Mouse (Mus musculus) T-helper 2 cell (primary cell): Measurements from ENCODE around the gene Cmip.

ENCODE experiments used
- in situ Hi-C: fragments of 300-600 bp; cut with MboI, MseI; formaldehyde crosslinking; loops from one replicate; pipeline ENCODE4 v1.15.1; 2025; ENCODE audit warnings: high pct_unique_total_duplicates

Cmip gene

GRCm38 (mm10) chr8:117322021-117322420, 65.2 kb downstream of the Cmip start:
- in situ Hi-C loops = loop anchor here (25.0 kb wide), 1 partner anchor 1865 kb away; no protein-coding TSS in a partner anchor

- in situ Hi-C loops = loop anchor here (25.0 kb wide), 1 partner anchor 1864 kb away; no protein-coding TSS in a partner anchor
Measured at GRCm38 (mm10) chr8:117322715-117323310, 65.9 kb downstream of the Cmip start.

GRCm38 (mm10) chr8:117324821-117325220, 68.0 kb downstream of the Cmip start:
- in situ Hi-C loops = loop anchor here (25.0 kb wide), 1 partner anchor 1862 kb away; no protein-coding TSS in a partner anchor

GRCm38 (mm10) chr8:117326735-117327134, 69.9 kb downstream of the Cmip start:
- in situ Hi-C loops = no loop called here

- in situ Hi-C loops = no loop called here
Measured at GRCm38 (mm10) chr8:117327385-117327837, 70.5 kb downstream of the Cmip start.

GRCm38 (mm10) chr8:117328758-117329157, 71.9 kb downstream of the Cmip start:
- in situ Hi-C loops = no loop called here

GRCm38 (mm10) chr8:117329167-117329566, 72.3 kb downstream of the Cmip start:
- in situ Hi-C loops = no loop called here

GRCm38 (mm10) chr8:117329903-117330302, 73.0 kb downstream of the Cmip start:
- in situ Hi-C loops = no loop called here

- in situ Hi-C loops = no loop called here
Measured at GRCm38 (mm10) chr8:117332229-117333010, 75.6 kb downstream of the Cmip start.

- in situ Hi-C loops = no loop called here
Measured at GRCm38 (mm10) chr8:117333619-117334018, 76.8 kb downstream of the Cmip start.

GRCm38 (mm10) chr8:117334058-117334747, 77.3 kb downstream of the Cmip start:
- in situ Hi-C loops = no loop called here

GRCm38 (mm10) chr8:117334748-117335393, 78.0 kb downstream of the Cmip start:
- in situ Hi-C loops = no loop called here

GRCm38 (mm10) chr8:117335423-117335822, 78.6 kb downstream of the Cmip start:
- in situ Hi-C loops = no loop called here

GRCm38 (mm10) chr8:117337188-117337587, 80.3 kb downstream of the Cmip start:
- in situ Hi-C loops = no loop called here

GRCm38 (mm10) chr8:117338678-117339077, 81.8 kb downstream of the Cmip start:
- in situ Hi-C loops = no loop called here

GRCm38 (mm10) chr8:117339296-117339957, 82.6 kb downstream of the Cmip start:
- in situ Hi-C loops = no loop called here

GRCm38 (mm10) chr8:117339958-117340651, 83.2 kb downstream of the Cmip start:
- in situ Hi-C loops = no loop called here

- in situ Hi-C loops = no loop called here
Measured at GRCm38 (mm10) chr8:117340800-117341199, 83.9 kb downstream of the Cmip start.

GRCm38 (mm10) chr8:117342735-117343385, 86.0 kb downstream of the Cmip start:
- in situ Hi-C loops = no loop called here

- in situ Hi-C loops = no loop called here
Measured at GRCm38 (mm10) chr8:117343484-117343883, 86.6 kb downstream of the Cmip start.
